Mouse (Mus musculus): ENCODE measurements around the gene Def6. TPM values are rescaled to one million over a fixed set of nuclear protein-coding genes. Genes with fewer than 3 reads are reported as not detected.

Gene Def6
- total RNA-seq, 4 experiments from 2014 or later: 2.5 to 4.0 (median 3.6) TPM

GRCm38 (mm10) chr17:28240846-28241245 is 33.3 kb downstream of the Def6 start:
- DNase-seq (ENCODE audit: low spot score): no peak

DNA sequence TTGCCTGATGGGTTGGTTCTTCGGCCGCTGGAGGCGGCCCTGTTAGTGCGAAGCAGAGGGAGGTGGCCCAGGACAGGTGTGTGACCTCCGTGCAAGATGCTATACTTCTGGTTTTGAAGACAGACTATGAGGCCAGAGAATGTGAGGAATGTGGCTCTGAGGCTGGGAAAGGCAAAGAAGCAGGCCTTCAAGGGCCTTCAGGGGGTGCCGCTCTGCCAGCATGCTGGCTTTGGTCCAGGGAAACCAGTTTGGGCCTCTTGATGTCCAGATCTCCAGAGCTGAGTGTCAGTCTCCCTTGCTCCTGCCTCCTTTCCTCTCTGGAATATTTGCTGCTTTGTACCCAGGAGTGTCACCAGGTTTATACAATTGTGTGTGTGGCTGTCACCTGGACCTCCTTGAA is 34.7 kb downstream of the Def6 start:
- no peak for DNase-seq (ENCODE audit: low spot score)

- DNase-seq (ENCODE audit: low spot score): no peak
These were observed 36.6 kb downstream of the Def6 start for GRCm38 (mm10) chr17:28244214-28244613.

DNA sequence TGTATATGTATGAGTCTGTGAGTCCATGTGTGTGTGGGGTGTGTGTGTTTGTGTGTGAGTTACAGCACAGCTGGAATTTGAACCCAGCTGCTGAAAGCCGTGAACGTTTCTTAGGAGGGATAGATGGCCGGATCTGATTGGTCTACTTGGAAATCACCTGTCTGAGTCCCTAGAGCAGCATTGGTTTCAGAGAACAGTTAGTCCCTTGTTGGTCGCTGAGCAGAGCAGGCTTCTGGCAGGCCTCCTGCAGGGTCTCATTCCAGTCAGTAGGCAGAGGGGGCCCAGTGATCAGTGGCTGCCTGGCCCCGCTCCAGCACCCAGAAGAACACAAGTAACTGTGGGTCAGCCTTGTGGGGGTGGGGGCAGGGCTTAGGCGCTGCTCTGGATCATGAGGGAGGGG is 37.1 kb downstream of the Def6 start:
- DNase-seq (ENCODE audit: low spot score): no peak

- no peak for DNase-seq (ENCODE audit: low spot score)
These were observed 39.1 kb downstream of the Def6 start for GRCm38 (mm10) chr17:28246640-28247039.

GRCm38 (mm10) chr17:28247613-28248012 is 40.0 kb downstream of the Def6 start:
- peak; percentile 81 for DNase-seq (ENCODE audit: low spot score)

DNA sequence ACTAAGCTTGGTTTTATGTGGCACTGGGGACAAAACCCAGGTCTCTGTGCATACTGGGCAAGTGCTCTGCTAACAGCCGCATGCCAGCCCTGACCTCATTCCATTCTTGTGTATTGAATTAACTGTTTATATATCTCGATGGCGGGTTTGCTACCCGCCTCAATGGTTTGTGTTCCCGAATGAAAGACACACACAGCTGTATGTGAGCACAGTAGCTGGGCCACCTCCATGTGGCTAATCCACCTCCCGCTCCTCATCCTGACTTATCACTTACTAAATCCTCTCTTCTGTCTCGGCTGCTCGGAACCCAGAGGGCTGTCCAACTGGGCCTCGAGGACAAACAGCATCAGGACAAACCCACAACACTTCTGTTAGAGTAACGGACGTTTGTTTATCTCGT is 41.5 kb downstream of the Def6 start:
- DNase-seq (ENCODE audit: low spot score): no peak

DNA sequence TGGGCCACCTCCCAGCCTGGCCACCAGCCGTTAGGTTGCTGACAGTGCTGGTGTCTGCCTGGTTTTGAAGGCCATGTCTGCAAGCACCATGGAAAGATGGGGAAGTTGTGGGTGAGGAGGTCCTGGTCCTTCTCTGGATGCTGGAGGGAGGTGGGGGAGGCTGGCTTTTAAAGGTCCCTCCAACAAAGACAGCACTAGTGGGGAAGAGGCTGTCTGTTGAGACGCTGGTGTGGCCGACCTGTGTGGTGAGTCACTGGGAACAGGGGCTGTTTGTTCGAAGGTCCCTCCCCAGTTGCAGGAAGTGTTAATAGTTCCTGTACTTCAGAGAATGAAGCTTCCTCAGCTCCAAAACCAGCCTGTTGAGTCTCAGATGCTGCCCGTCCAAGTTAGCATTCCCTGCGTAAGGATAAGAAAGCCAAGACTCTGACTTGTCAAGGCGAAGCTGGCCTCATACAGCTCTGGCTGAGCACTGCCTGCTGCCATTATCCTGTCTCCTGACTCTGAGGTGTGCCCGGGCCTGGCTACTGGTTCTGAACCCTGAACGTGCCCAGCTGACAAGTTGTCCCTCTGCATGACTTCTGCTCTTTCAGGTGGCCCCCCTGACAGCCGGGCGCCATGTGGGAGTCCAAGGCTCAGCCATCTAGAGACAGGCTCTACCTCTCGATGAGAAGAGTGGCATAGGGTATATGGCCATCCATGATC is 44.2 kb downstream of the Def6 start:
- no peak for DNase-seq (ENCODE audit: low spot score)

GRCm38 (mm10) chr17:28252281-28252648 is 44.7 kb downstream of the Def6 start:
- no peak for DNase-seq (ENCODE audit: low spot score)

- peak; percentile 63 for DNase-seq (ENCODE audit: low spot score)
These were observed 45.6 kb downstream of the Def6 start for GRCm38 (mm10) chr17:28253216-28253615.

DNA sequence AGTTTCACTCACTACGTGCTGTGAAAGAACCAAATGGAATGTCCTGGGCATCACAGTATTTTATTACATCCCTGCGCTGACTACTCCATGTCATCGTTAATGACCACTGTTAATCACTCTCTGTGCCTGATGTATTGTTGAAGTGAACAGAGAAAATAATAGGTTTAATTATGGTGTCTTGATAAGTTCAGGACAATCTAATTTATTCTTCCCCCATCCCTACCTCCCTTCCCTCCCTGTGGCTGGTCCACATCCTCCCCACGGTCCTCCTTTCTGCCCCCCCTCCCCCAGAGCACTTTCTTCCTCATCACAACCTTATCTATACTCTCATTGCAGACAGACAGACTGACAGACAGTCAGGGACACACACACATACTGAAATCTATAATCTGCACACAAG is 47.2 kb downstream of the Def6 start:
- DNase-seq (ENCODE audit: low spot score): no peak

- DNase-seq (ENCODE audit: low spot score): no peak
These were observed 48.1 kb downstream of the Def6 start for GRCm38 (mm10) chr17:28255651-28256050.

GRCm38 (mm10) chr17:28256651-28257328 is 49.2 kb downstream of the Def6 start:
- peak; percentile 89 for DNase-seq (ENCODE audit: low spot score)

- DNase-seq (ENCODE audit: low spot score): no peak
These were observed 50.7 kb downstream of the Def6 start for GRCm38 (mm10) chr17:28258325-28258724.

DNA sequence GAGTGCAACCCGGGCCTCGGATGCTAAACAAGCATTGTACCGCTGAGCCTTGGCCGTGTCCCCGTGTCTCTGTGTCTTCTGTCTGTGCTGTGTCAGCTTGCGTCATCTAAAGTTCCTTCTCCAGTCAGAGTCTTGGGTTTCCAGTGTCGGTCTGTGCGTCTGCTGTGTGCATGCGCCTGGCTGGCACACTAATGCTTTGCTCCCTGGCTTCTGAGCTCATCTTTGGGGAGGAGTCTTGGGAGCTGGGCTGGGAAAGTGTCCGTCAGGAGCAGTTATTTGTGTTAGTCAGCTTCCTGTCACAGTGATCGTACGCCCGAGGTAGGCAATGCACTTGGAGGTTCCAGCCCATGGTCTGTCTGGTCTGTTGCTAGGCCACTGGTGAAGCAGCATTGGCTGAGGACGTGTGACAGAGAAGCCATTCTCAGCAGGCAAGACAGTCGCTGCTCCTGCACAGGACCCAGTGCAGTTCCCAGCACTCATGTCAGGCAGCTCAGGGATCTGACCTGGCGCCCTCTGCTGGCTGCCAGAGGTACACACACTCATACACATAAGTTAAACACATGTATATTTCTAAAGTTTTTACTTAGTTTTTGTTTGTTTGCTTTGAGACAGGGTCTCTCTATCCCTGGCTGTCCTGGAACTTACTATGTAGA is 52.4 kb downstream of the Def6 start:
- no peak for DNase-seq (ENCODE audit: low spot score)

GRCm38 (mm10) chr17:28260543-28260909 is 52.9 kb downstream of the Def6 start:
- DNase-seq (ENCODE audit: low spot score): no peak

DNA sequence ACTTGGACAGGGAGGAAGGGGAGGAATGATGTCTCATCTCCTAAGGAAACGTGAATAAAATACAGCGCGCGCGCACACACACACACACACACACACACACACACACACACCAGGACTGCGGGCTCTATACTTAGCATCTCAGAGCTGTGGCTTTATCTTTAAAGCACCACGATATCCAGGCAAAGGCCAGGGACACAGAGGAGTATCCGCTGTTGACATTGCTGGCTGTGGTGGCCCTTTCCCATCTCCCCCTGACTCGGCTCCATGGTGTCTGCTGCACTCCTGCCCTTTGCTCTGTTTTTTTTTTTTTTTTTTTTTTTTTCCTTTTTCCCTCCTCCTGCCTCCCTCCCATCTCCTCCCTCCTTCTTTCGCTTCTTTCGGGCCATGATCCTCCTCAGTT is 54.2 kb downstream of the Def6 start:
- DNase-seq (ENCODE audit: low spot score): no peak

GRCm38 (mm10) chr17:28263181-28263894 is 55.8 kb downstream of the Def6 start:
- DNase-seq (ENCODE audit: low spot score): no peak

- no peak for DNase-seq (ENCODE audit: low spot score)
These were observed 59.7 kb downstream of the Def6 start for GRCm38 (mm10) chr17:28267251-28267650.

GRCm38 (mm10) chr17:28270165-28270564 is 62.6 kb downstream of the Def6 start:
- DNase-seq (ENCODE audit: low spot score): no peak

DNA sequence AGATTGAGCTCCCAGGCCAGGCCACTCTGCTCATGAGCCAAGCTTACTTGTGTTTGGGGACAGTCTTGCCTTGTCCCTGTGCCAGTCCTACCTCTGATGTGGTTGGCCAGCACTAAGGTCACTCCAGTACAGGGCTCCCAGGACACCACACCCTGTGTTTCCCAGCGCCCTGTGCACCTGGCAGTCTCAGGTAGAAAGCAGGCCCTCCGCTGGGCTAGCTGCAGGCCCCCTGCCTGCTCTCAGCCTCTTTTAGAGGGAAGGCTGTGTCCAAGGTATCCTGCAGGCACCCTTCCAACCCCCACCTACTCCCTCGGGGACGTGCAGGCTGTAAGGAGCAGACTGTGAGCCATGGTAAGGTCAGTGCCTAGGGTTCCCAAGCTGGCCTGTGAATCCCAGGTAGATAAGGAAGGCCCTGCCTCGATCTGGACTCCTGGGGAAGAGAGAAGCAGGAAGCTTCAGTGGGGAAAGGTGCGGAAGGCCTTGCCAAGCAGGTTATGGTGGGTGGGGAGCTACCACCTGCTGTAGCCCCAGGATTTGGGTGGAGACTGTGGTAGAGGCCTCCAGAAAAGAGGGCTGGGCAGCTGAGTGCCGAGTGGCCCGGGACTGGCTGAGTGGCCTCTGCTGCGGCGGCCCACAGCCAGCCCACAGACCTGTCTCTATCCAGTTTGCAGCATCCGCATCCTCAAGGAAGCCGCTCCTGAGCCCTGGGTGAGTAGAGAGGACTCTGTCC is 64.1 kb downstream of the Def6 start:
- DNase-seq (ENCODE audit: low spot score): no peak

GRCm38 (mm10) chr17:28272281-28272680 is 64.7 kb downstream of the Def6 start:
- DNase-seq (ENCODE audit: low spot score): no peak

All from heart, adult 8-10 months (tissue).